Mouse (Mus musculus): ENCODE measurements around the gene Klf5. TPM values are rescaled to one million over a fixed set of nuclear protein-coding genes. Genes with fewer than 3 reads are reported as not detected.

Klf5 gene
- total and polyA plus RNA-seq, 2 experiments: 0.09 to 0.12 TPM

- DNase-seq (ENCODE audit: extremely low read depth, low read depth, low spot score): no peak
- no peaks in the 10 kb centered on the region for H3K36me3 ChIP-seq (ENCODE audit: control insufficient read depth, insufficient read depth, low read length)
- no peak overlapping the region for H3K27ac ChIP-seq (replicated peaks; ENCODE audit: insufficient read depth, low read depth, low read length)
- no peak overlapping the region for H3K9ac ChIP-seq (ENCODE audit: low read depth, low read length)
- H3K4me1 ChIP-seq (ENCODE audit: control insufficient read depth, insufficient read depth, low read length): no peaks in the 10 kb centered on the region
- TF ChIP-seq CTCF (IDR thresholded peaks at IDR 0.05; ENCODE audit: low read depth, low read length) (no peak), POLR2A (IDR thresholded peaks at IDR 0.05; ENCODE audit: extremely low read depth, insufficient read depth, low read length) (no peak)
- 82% methylated on average over 2 of the region's 2 CpGs for WGBS
- no peaks in the 10 kb centered on the region for H3K27me3 ChIP-seq (ENCODE audit: control insufficient read depth, insufficient read depth, low read length)
- H3K79me2 ChIP-seq (ENCODE audit: control insufficient read depth, insufficient read depth, low read length): no peaks in the 10 kb centered on the region
- no peak overlapping the region for H3K4me3 ChIP-seq (ENCODE audit: insufficient read depth, low read depth, low read length)
Observed at GRCm38 (mm10) chr14:99354046-99354445, 55.6 kb downstream of the Klf5 start.

GRCm38 (mm10) chr14:99354761-99355609, 56.5 kb downstream of the Klf5 start:
- no peaks in the 10 kb centered on the region for H3K36me3 ChIP-seq (ENCODE audit: control insufficient read depth, insufficient read depth, low read length)
- no peaks in the 10 kb centered on the region for H3K27me3 ChIP-seq (ENCODE audit: control insufficient read depth, insufficient read depth, low read length)
- DNase-seq (ENCODE audit: extremely low read depth, low read depth, low spot score): no peak
- no peaks in the 10 kb centered on the region for H3K79me2 ChIP-seq (ENCODE audit: control insufficient read depth, insufficient read depth, low read length)
- no peaks in the 10 kb centered on the region for H3K4me1 ChIP-seq (ENCODE audit: control insufficient read depth, insufficient read depth, low read length)
- H3K27ac ChIP-seq (replicated peaks; ENCODE audit: insufficient read depth, low read depth, low read length): no peak overlapping the region
- no peak overlapping the region for H3K9ac ChIP-seq (ENCODE audit: low read depth, low read length)
- H3K4me3 ChIP-seq (ENCODE audit: insufficient read depth, low read depth, low read length): no peak overlapping the region
- TF ChIP-seq CTCF (IDR thresholded peaks at IDR 0.05; ENCODE audit: low read depth, low read length) (no peak), POLR2A (IDR thresholded peaks at IDR 0.05; ENCODE audit: extremely low read depth, insufficient read depth, low read length) (no peak)
- 84% methylated on average over 10 of the region's 10 CpGs for WGBS

GRCm38 (mm10) chr14:99355610-99355870, 57.0 kb downstream of the Klf5 start:
- Histone ChIP-seq H3K27me3 (ENCODE audit: control insufficient read depth, insufficient read depth, low read length) (no peaks in the 10 kb centered on the region), H3K9ac (ENCODE audit: low read depth, low read length) (no peak overlapping the region), H3K4me3 (ENCODE audit: insufficient read depth, low read depth, low read length) (no peak overlapping the region), H3K79me2 (ENCODE audit: control insufficient read depth, insufficient read depth, low read length) (no peaks in the 10 kb centered on the region), H3K4me1 (ENCODE audit: control insufficient read depth, insufficient read depth, low read length) (no peaks in the 10 kb centered on the region), H3K27ac (replicated peaks; ENCODE audit: insufficient read depth, low read depth, low read length) (no peak overlapping the region), H3K36me3 (ENCODE audit: control insufficient read depth, insufficient read depth, low read length) (no peaks in the 10 kb centered on the region)
- TF ChIP-seq POLR2A (IDR thresholded peaks at IDR 0.05; ENCODE audit: extremely low read depth, insufficient read depth, low read length): no peak
- no peak for TF ChIP-seq CTCF (IDR thresholded peaks at IDR 0.05; ENCODE audit: low read depth, low read length)
- 56% methylated on average over 1 of the region's 1 CpGs for WGBS
- no peak for DNase-seq (ENCODE audit: extremely low read depth, low read depth, low spot score)

GRCm38 (mm10) chr14:99362956-99363355, 64.5 kb downstream of the Klf5 start:
- Histone ChIP-seq H3K79me2 (ENCODE audit: control insufficient read depth, insufficient read depth, low read length) (no peaks in the 10 kb centered on the region), H3K36me3 (ENCODE audit: control insufficient read depth, insufficient read depth, low read length) (no peaks in the 10 kb centered on the region), H3K4me1 (ENCODE audit: control insufficient read depth, insufficient read depth, low read length) (no peaks in the 10 kb centered on the region), H3K27ac (replicated peaks; ENCODE audit: insufficient read depth, low read depth, low read length) (no peak overlapping the region), H3K27me3 (ENCODE audit: control insufficient read depth, insufficient read depth, low read length) (no peaks in the 10 kb centered on the region), H3K9ac (ENCODE audit: low read depth, low read length) (no peak overlapping the region), H3K4me3 (ENCODE audit: insufficient read depth, low read depth, low read length) (no peak overlapping the region)
- WGBS: 85% methylated on average over 5 of the region's 5 CpGs
- no peak for DNase-seq (ENCODE audit: extremely low read depth, low read depth, low spot score)
- TF ChIP-seq CTCF (IDR thresholded peaks at IDR 0.05; ENCODE audit: low read depth, low read length) (no peak), POLR2A (IDR thresholded peaks at IDR 0.05; ENCODE audit: extremely low read depth, insufficient read depth, low read length) (no peak)

GRCm38 (mm10) chr14:99364007-99364784, 65.7 kb downstream of the Klf5 start:
- TF ChIP-seq POLR2A (IDR thresholded peaks at IDR 0.05; ENCODE audit: extremely low read depth, insufficient read depth, low read length) (no peak), CTCF (IDR thresholded peaks at IDR 0.05; ENCODE audit: low read depth, low read length) (no peak)

More at GRCm38 (mm10) chr14:99364007-99364784, 65.7 kb downstream of the Klf5 start:
- Histone ChIP-seq H3K79me2 (ENCODE audit: control insufficient read depth, insufficient read depth, low read length) (no peaks in the 10 kb centered on the region), H3K27ac (replicated peaks; ENCODE audit: insufficient read depth, low read depth, low read length) (no peak overlapping the region), H3K4me3 (ENCODE audit: insufficient read depth, low read depth, low read length) (no peak overlapping the region), H3K36me3 (ENCODE audit: control insufficient read depth, insufficient read depth, low read length) (no peaks in the 10 kb centered on the region), H3K9ac (ENCODE audit: low read depth, low read length) (no peak overlapping the region), H3K27me3 (ENCODE audit: control insufficient read depth, insufficient read depth, low read length) (no peaks in the 10 kb centered on the region), H3K4me1 (ENCODE audit: control insufficient read depth, insufficient read depth, low read length) (no peaks in the 10 kb centered on the region)
- DNase-seq (ENCODE audit: extremely low read depth, low read depth, low spot score): peak; percentile 15
- WGBS: 47% methylated on average over 12 of the region's 12 CpGs

Other genes with a start within 250 kb of the Klf5 start
- gene Pibf1, start 199.3 kb upstream of the Klf5 start, total RNA-seq (2014; rRNA removed): 6.4 and 8.3 TPM in 2 replicates
- gene Pibf1, start 199.3 kb upstream of the Klf5 start, polyA plus RNA-seq (2012; rRNA removed): 0.70 and 0.97 TPM in 2 replicates
- 7.3 and 7.8 TPM in 2 replicates for gene Dis3, start 198.9 kb upstream of the Klf5 start, total RNA-seq (2014; rRNA removed)
- 2.0 and 2.5 TPM in 2 replicates for gene Dis3, start 198.9 kb upstream of the Klf5 start, polyA plus RNA-seq (2012; rRNA removed)